Mouse (Mus musculus): ENCODE results near the gene Olfr630. TPM values are rescaled to one million over a fixed set of nuclear protein-coding genes. Genes with fewer than 3 reads are reported as not detected.
"Not testable (repeated sequence)": the region's sequence is repeated elsewhere in the genome, so short reads cannot be mapped to it uniquely, and the experiment has no call there.

The Olfr630 gene
- not detected in 2 replicates for polyA plus RNA-seq (2016; fragmentation: Nextera tagmentation; extraction: Ambion mirVana)

- no peaks in the 10 kb centered on the region for H3K9me3 ChIP-seq (replicated peaks)
- WGBS: 48% methylated on average over 2 of the region's 2 CpGs
- H3K27ac ChIP-seq: no peak within 1 kb of the TSS
- no peak for ATAC-seq (ENCODE audit: low FRiP score)
- H3K27me3 ChIP-seq: no peaks in the 10 kb centered on the region
- no peak within 1 kb of the TSS for H3K4me2 ChIP-seq (replicated peaks)
- no peaks in the 10 kb centered on the region for H3K36me3 ChIP-seq
- H3K4me3 ChIP-seq: no peak within 1 kb of the TSS
- no peaks in the 10 kb centered on the region for H3K4me1 ChIP-seq
- H3K9ac ChIP-seq: no peak within 1 kb of the TSS
These were observed at the start of gene Olfr630 for GRCm38 (mm10) chr7:103757233-103757632. Gene Olfr630 (minus strand): TSS chr7:103757333.

DNA sequence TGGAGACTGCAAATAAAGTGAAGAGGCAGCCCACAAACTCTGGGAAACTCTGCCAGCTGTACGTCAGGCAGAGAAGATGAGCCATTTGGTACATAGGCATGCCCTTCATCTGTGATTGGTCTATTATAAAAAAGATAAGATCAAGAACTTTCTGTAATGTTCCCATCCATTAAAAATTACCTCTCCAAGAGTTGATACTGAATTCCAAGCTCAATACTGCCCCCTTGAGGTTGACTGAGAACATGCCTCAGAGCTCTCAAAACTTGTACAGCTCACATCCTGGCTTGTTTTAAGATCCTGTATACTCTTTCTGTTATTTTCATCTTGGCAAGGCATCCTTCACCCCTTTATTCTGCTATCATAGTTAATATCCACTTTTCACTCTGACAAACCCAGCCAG lies 49.7 kb upstream of the Olfr630 start:
- Histone ChIP-seq H3K27ac (no peak overlapping the region), H3K27me3 (no peaks in the 10 kb centered on the region), H3K4me2 (replicated peaks) (no peak overlapping the region), H3K36me3 (no peaks in the 10 kb centered on the region), H3K4me1 (no peaks in the 10 kb centered on the region), H3K9ac (no peak overlapping the region), H3K9me3 (replicated peaks) (no peaks in the 10 kb centered on the region), H3K4me3 (no peak overlapping the region)
- WGBS: 71% methylated on average over 1 of the region's 1 CpGs
- no peak for ATAC-seq (ENCODE audit: low FRiP score)

- H3K4me2 ChIP-seq (replicated peaks): no peak overlapping the region
- H3K9me3 ChIP-seq (replicated peaks): no peaks in the 10 kb centered on the region
- no peaks in the 10 kb centered on the region for H3K36me3 ChIP-seq
- no peak for ATAC-seq (ENCODE audit: low FRiP score)
- H3K9ac ChIP-seq: no peak overlapping the region
- H3K4me3 ChIP-seq: no peak overlapping the region
- H3K27ac ChIP-seq: no peak overlapping the region
- no peaks in the 10 kb centered on the region for H3K27me3 ChIP-seq
- H3K4me1 ChIP-seq: no peaks in the 10 kb centered on the region
- 24% methylated on average over 4 of the region's 4 CpGs for WGBS
These were observed 35.7 kb upstream of the Olfr630 start for GRCm38 (mm10) chr7:103792669-103793388.

DNA sequence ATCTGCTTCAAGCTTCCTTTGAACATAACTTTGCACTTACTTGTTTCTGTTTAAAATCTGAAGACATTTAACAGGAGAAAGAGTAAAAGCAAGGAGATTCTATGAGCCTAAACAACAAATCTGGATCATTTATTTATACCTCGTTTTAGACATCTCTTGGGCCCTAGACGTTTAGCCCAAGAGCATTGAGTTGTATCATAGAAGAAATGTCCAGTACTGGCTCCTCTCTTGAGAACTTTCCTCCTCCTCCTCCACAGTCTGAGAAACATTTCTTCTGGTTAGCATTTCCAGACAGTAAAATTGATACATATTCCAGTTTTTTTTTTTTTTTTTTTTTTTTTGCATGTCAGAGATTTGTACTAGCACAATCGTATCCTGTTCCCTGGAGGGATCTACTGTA lies 34.6 kb upstream of the Olfr630 start, which contains the start of gene Olfr67:
Gene Olfr67 (minus strand): TSS at position 101 of the 400 bp plus-strand sequence.
- no peak within 1 kb of the TSS for H3K4me3 ChIP-seq
- no peak within 1 kb of the TSS for H3K27ac ChIP-seq
- no peak within 1 kb of the TSS for H3K4me2 ChIP-seq (replicated peaks)
- H3K27me3 ChIP-seq: no peaks in the 10 kb centered on the region
- ATAC-seq (ENCODE audit: low FRiP score): no peak
- no peaks in the 10 kb centered on the region for H3K36me3 ChIP-seq
- 76% methylated on average over 3 of the region's 3 CpGs for WGBS
- no peaks in the 10 kb centered on the region for H3K4me1 ChIP-seq
- H3K9me3 ChIP-seq (replicated peaks): no peaks in the 10 kb centered on the region
- no peak within 1 kb of the TSS for H3K9ac ChIP-seq

DNA sequence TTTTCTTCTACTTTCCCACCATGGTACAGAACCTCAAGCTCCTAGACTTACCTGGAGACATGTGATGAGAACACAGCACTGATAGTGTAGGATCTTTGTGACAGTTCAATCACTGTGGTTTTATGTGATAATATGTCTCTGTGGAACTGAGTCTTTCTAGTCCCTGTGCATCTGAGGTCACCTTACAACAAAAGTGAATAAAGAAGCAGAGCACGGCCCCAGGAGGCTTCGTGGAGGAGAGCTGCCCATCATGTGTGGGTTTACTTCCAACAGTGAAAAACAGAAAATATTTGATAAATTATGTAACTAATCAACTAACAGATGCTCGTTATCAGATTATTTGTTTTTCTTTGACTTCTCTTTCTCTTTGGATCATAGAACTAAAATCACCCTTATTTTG lies 22.5 kb upstream of the Olfr630 start, which contains the start of gene Olfr68:
Gene Olfr68 (minus strand): TSS at position 101 of the 400 bp plus-strand sequence.
- H3K9me3 ChIP-seq (replicated peaks): no peaks in the 10 kb centered on the region
- no peaks in the 10 kb centered on the region for H3K27me3 ChIP-seq
- H3K4me3 ChIP-seq: no peak within 1 kb of the TSS
- no peak within 1 kb of the TSS for H3K9ac ChIP-seq
- no peak within 1 kb of the TSS for H3K4me2 ChIP-seq (replicated peaks)
- H3K4me1 ChIP-seq: no peaks in the 10 kb centered on the region
- H3K36me3 ChIP-seq: no peaks in the 10 kb centered on the region
- H3K27ac ChIP-seq: no peak within 1 kb of the TSS
- 81% methylated on average over 3 of the region's 3 CpGs for WGBS
- ATAC-seq (ENCODE audit: low FRiP score): no peak

- 86% methylated on average over 4 of the region's 4 CpGs for WGBS
These were observed 20.5 kb upstream of the Olfr630 start for GRCm38 (mm10) chr7:103777652-103778051.

GRCm38 (mm10) chr7:103771494-103771893 lies 14.4 kb upstream of the Olfr630 start, which contains the start of gene Olfr69:
Gene Olfr69 (minus strand): TSS chr7:103771594.
- H3K4me1 ChIP-seq: no peaks in the 10 kb centered on the region
- H3K36me3 ChIP-seq: no peaks in the 10 kb centered on the region
- no peak within 1 kb of the TSS for H3K4me2 ChIP-seq (replicated peaks)
- H3K27me3 ChIP-seq: no peaks in the 10 kb centered on the region
- no peaks in the 10 kb centered on the region for H3K9me3 ChIP-seq (replicated peaks)
- WGBS: 73% methylated on average over 2 of the region's 2 CpGs
- H3K4me3 ChIP-seq: no peak within 1 kb of the TSS
- no peak within 1 kb of the TSS for H3K27ac ChIP-seq
- H3K9ac ChIP-seq: no peak within 1 kb of the TSS
- ATAC-seq (ENCODE audit: low FRiP score): no peak

More at GRCm38 (mm10) chr7:103777652-103778051, 20.5 kb upstream of the Olfr630 start:
- not testable (repeated sequence) for H3K9ac ChIP-seq; H3K4me2 ChIP-seq (replicated peaks); H3K4me3 ChIP-seq; ATAC-seq (ENCODE audit: low FRiP score); H3K27me3 ChIP-seq; H3K36me3 ChIP-seq; H3K4me1 ChIP-seq; H3K9me3 ChIP-seq (replicated peaks); H3K27ac ChIP-seq

- WGBS: 95% methylated on average over 6 of the region's 6 CpGs
- H3K4me2 ChIP-seq (replicated peaks); H3K27me3 ChIP-seq; ATAC-seq (ENCODE audit: low FRiP score); H3K9ac ChIP-seq; H3K27ac ChIP-seq; H3K4me1 ChIP-seq; H3K36me3 ChIP-seq; H3K9me3 ChIP-seq (replicated peaks); H3K4me3 ChIP-seq: not testable (repeated sequence)
These were observed 10.6 kb upstream of the Olfr630 start for GRCm38 (mm10) chr7:103767687-103768086.

GRCm38 (mm10) chr7:103762212-103762611 lies 5.1 kb upstream of the Olfr630 start:
- H3K4me1 ChIP-seq; H3K36me3 ChIP-seq; H3K9me3 ChIP-seq (replicated peaks); H3K4me3 ChIP-seq; H3K9ac ChIP-seq; H3K27me3 ChIP-seq; H3K27ac ChIP-seq; ATAC-seq (ENCODE audit: low FRiP score); H3K4me2 ChIP-seq (replicated peaks): not testable (repeated sequence)
- WGBS: 89% methylated on average over 6 of the region's 6 CpGs

- no peaks in the 10 kb centered on the region for H3K36me3 ChIP-seq
- no peaks in the 10 kb centered on the region for H3K4me1 ChIP-seq
- 85% methylated on average over 2 of the region's 2 CpGs for WGBS
These were observed 12.3 kb downstream of the Olfr630 start, which contains the start of gene Olfr629 for GRCm38 (mm10) chr7:103744843-103745242. Gene Olfr629 (minus strand): TSS chr7:103744943.

GRCm38 (mm10) chr7:103730074-103730473 lies 27.1 kb downstream of the Olfr630 start, which contains the start of gene Olfr628:
Gene Olfr628 (plus strand): TSS chr7:103730374.
- Histone ChIP-seq H3K4me1 (no peaks in the 10 kb centered on the region), H3K4me2 (replicated peaks) (no peak within 1 kb of the TSS), H3K4me3 (no peak within 1 kb of the TSS), H3K36me3 (no peaks in the 10 kb centered on the region), H3K9ac (no peak within 1 kb of the TSS), H3K9me3 (replicated peaks) (no peaks in the 10 kb centered on the region), H3K27ac (no peak within 1 kb of the TSS), H3K27me3 (no peaks in the 10 kb centered on the region)
- no peak for ATAC-seq (ENCODE audit: low FRiP score)
- WGBS: 95% methylated on average over 1 of the region's 1 CpGs

More at GRCm38 (mm10) chr7:103744843-103745242, 12.3 kb downstream of the Olfr630 start, which contains the start of gene Olfr629:
- H3K9ac ChIP-seq: no peak within 1 kb of the TSS
- ATAC-seq (ENCODE audit: low FRiP score): no peak
- H3K27ac ChIP-seq: no peak within 1 kb of the TSS
- no peaks in the 10 kb centered on the region for H3K27me3 ChIP-seq
- H3K4me3 ChIP-seq: no peak within 1 kb of the TSS
- no peaks in the 10 kb centered on the region for H3K9me3 ChIP-seq (replicated peaks)
- no peak within 1 kb of the TSS for H3K4me2 ChIP-seq (replicated peaks)

DNA sequence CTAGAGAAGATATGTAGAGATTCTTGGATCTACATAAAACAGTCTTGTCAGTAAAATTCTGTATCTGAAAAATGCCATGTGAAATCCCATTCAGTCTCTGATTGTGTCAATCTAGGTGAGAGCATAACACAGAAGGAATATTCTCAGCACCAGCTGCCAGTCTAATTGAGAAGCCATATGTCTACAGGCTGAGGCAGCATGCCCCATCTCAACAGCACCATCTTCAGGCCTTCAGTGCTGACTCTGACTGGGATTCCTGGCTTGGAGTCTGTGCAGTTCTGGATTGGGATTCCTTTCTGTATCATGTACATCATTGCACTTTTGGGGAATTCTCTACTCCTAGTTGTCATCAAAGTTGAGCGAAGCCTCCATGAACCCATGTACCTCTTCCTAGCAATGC lies 40.7 kb downstream of the Olfr630 start:
- H3K9ac ChIP-seq; H3K9me3 ChIP-seq (replicated peaks); ATAC-seq (ENCODE audit: low FRiP score); H3K4me2 ChIP-seq (replicated peaks); H3K4me3 ChIP-seq; H3K36me3 ChIP-seq; H3K27ac ChIP-seq; H3K27me3 ChIP-seq; H3K4me1 ChIP-seq: not testable (repeated sequence)
- 93% methylated on average over 1 of the region's 1 CpGs for WGBS

DNA sequence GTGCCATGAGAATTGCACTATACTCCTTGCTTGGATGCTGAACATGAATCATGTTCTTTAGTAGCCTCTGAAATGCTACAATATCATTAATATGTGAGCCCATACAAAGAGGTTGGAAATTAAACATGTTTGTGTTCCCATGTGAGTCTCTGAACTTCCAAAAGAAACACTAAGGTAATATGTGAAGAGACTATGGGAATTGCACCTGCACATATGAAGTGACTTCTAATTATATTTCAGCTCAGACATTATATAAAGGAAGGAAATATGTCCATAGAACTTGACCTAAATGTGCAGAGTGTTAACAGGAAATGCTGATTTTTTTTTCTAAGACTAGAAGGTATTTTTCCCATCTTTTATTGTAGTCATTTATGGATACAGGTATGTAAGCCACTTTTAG lies 42.8 kb downstream of the Olfr630 start, which contains the start of gene Olfr243:
Gene Olfr243 (plus strand): TSS at position 301 of the 400 bp plus-strand sequence.
- Histone ChIP-seq H3K27ac (no peak within 1 kb of the TSS), H3K9me3 (replicated peaks) (no peaks in the 10 kb centered on the region), H3K27me3 (no peaks in the 10 kb centered on the region), H3K4me3 (no peak within 1 kb of the TSS), H3K9ac (no peak within 1 kb of the TSS), H3K36me3 (no peaks in the 10 kb centered on the region), H3K4me2 (replicated peaks) (no peak within 1 kb of the TSS), H3K4me1 (no peaks in the 10 kb centered on the region)
- no peak for ATAC-seq (ENCODE audit: low FRiP score)
